Mouse (Mus musculus) embryonic facial prominence, embryonic 11.5 days (tissue): ENCODE measurements around the gene Ptpn4. TPM values are rescaled to one million over a fixed set of nuclear protein-coding genes. Genes with fewer than 3 reads are reported as not detected.

Experiments
- ATAC-seq: fragments of 200-750 bp; cut with Nextera tagmentation; replicated peaks from 2 replicates; pipeline ENCODE4 v1.8.0; 2017; ENCODE audit warnings: low read depth; ENCODE audit not compliant: insufficient number of reproducible peaks, low FRiP score, low TSS enrichment
- DNase-seq: peaks from one replicate; pipeline ENCODE4 v3.0.0-alpha.2; 2015; ENCODE audit warnings: low spot score
- H3K27ac ChIP-seq: fragments of 300-500 bp; sonication (generic); replicated peaks from 2 replicates; pipeline ENCODE4 v1.5.1; 2014; ENCODE audit warnings: mild to moderate bottlenecking, low read depth, low read length, control low read depth
- H3K27me3 ChIP-seq: fragments of 300-500 bp; sonication (generic); 2 replicates; pipeline ENCODE4 v1.6.1; 2014; ENCODE audit warnings: mild to moderate bottlenecking, low read length, moderate library complexity, mixed read lengths; ENCODE audit not compliant: control insufficient read depth, insufficient read depth
- H3K36me3 ChIP-seq: fragments of 300-500 bp; sonication (generic); replicated peaks from 2 replicates; pipeline ENCODE4 v1.6.1; 2014; ENCODE audit warnings: low read depth, mild to moderate bottlenecking, low read length, moderate library complexity, mixed read lengths; ENCODE audit not compliant: control insufficient read depth, insufficient read depth
- H3K4me1 ChIP-seq: fragments of 300-500 bp; sonication (generic); 2 replicates; pipeline ENCODE4 v1.6.1; 2014; ENCODE audit warnings: low read length, mixed read lengths; ENCODE audit not compliant: control insufficient read depth, insufficient read depth
- H3K4me2 ChIP-seq: fragments of 300-500 bp; sonication (generic); 2 replicates; pipeline ENCODE4 v1.6.1; 2014; ENCODE audit warnings: low read depth, mild to moderate bottlenecking, control low read depth, low read length, moderate library complexity
- H3K4me3 ChIP-seq: fragments of 300-500 bp; sonication (generic); 2 replicates; pipeline ENCODE4 v1.5.1; 2014; ENCODE audit warnings: low read depth, low read length, control low read depth
- H3K9ac ChIP-seq: fragments of 300-500 bp; sonication (generic); replicated peaks from 2 replicates; pipeline ENCODE4 v1.6.1; 2014; ENCODE audit warnings: mild to moderate bottlenecking, control low read depth, low read length
- H3K9me3 ChIP-seq: fragments of 300-500 bp; sonication (generic); replicated peaks from 2 replicates; pipeline ENCODE4 v1.6.1; 2016; ENCODE audit warnings: mild to moderate bottlenecking, low read length, inconsistent platforms, mixed read lengths; ENCODE audit not compliant: control insufficient read depth
- WGBS: fragments of 180-500 bp; shearing (Covaris S2); extraction: QIAGEN DNeasy Blood & Tissue Kit; methylation state at CpG from one replicate; pipeline ENCODE4 v1.1.7; 2014; 5-methylcytosine and 5-hydroxymethylcytosine counted together
- polyA plus RNA-seq: library from polyadenylated mRNA; unstranded; fragments of >200 nt; fragmentation: Nextera tagmentation; extraction: Ambion mirVana; gene quantifications from 2 replicates; pipeline ENCODE4 v1.2.1, GENCODE M21; 2014

Gene Ptpn4
- polyA plus RNA-seq, 1 experiment from 2014 or later = 11.8 TPM

- Histone ChIP-seq H3K4me2 (no peak overlapping the region), H3K9me3 (no peaks in the 10 kb centered on the region), H3K27ac (no peak overlapping the region), H3K36me3 (no peaks in the 10 kb centered on the region), H3K9ac (no peak overlapping the region), H3K4me3 (no peak overlapping the region), H3K4me1 (no peaks in the 10 kb centered on the region), H3K27me3 (no peaks in the 10 kb centered on the region)
- no peak for ATAC-seq
- DNase-seq = no peak
- WGBS = 70% methylated on average over 7 of the region's 7 CpGs
These were observed 26.3 kb upstream of the Ptpn4 start for GRCm38 (mm10) chr1:119863507-119864296.

GRCm38 (mm10) chr1:119859566-119859965 lies 22.2 kb upstream of the Ptpn4 start:
- Histone ChIP-seq H3K4me2 (no peak overlapping the region), H3K9me3 (no peaks in the 10 kb centered on the region), H3K4me1 (no peaks in the 10 kb centered on the region), H3K27ac (no peak overlapping the region), H3K9ac (no peak overlapping the region), H3K36me3 (no peaks in the 10 kb centered on the region), H3K27me3 (no peaks in the 10 kb centered on the region), H3K4me3 (no peak overlapping the region)
- 84% methylated on average over 5 of the region's 5 CpGs for WGBS
- DNase-seq = no peak
- no peak for ATAC-seq

- Histone ChIP-seq H3K36me3 (no peaks in the 10 kb centered on the region), H3K27ac (no peak overlapping the region), H3K27me3 (no peaks in the 10 kb centered on the region), H3K4me3 (no peak overlapping the region), H3K4me1 (no peaks in the 10 kb centered on the region), H3K4me2 (no peak overlapping the region), H3K9me3 (no peaks in the 10 kb centered on the region), H3K9ac (no peak overlapping the region)
- 91% methylated on average over 5 of the region's 5 CpGs for WGBS
- ATAC-seq = no peak
- no peak for DNase-seq
These were observed 15.6 kb upstream of the Ptpn4 start for GRCm38 (mm10) chr1:119852980-119853379.

GRCm38 (mm10) chr1:119852339-119852738 lies 14.9 kb upstream of the Ptpn4 start:
- DNase-seq = no peak

GRCm38 (mm10) chr1:119849146-119849935 lies 11.9 kb upstream of the Ptpn4 start:
- Histone ChIP-seq H3K27me3 (no peaks in the 10 kb centered on the region), H3K9me3 (no peaks in the 10 kb centered on the region), H3K27ac (no peak overlapping the region), H3K4me3 (no peak overlapping the region), H3K4me2 (no peak overlapping the region), H3K4me1 (no peaks in the 10 kb centered on the region), H3K36me3 (no peaks in the 10 kb centered on the region), H3K9ac (no peak overlapping the region)
- ATAC-seq (no peak), DNase-seq (no peak)
- WGBS = 92% methylated on average over 12 of the region's 12 CpGs

More at GRCm38 (mm10) chr1:119852339-119852738, 14.9 kb upstream of the Ptpn4 start:
- ATAC-seq = no peak
- no peak overlapping the region for H3K4me2 ChIP-seq
- no peak overlapping the region for H3K27ac ChIP-seq
- no peaks in the 10 kb centered on the region for H3K9me3 ChIP-seq
- H3K27me3 ChIP-seq = no peaks in the 10 kb centered on the region
- H3K4me1 ChIP-seq = no peaks in the 10 kb centered on the region
- no peak overlapping the region for H3K4me3 ChIP-seq
- no peak overlapping the region for H3K9ac ChIP-seq
- WGBS = 81% methylated on average over 4 of the region's 4 CpGs
- no peaks in the 10 kb centered on the region for H3K36me3 ChIP-seq

GRCm38 (mm10) chr1:119845321-119845720 lies 7.9 kb upstream of the Ptpn4 start:
- 72% methylated on average over 4 of the region's 4 CpGs for WGBS
- no peak overlapping the region for H3K27ac ChIP-seq
- H3K27me3 ChIP-seq = no peaks in the 10 kb centered on the region
- H3K9me3 ChIP-seq = no peaks in the 10 kb centered on the region
- H3K4me1 ChIP-seq = no peaks in the 10 kb centered on the region
- no peak overlapping the region for H3K9ac ChIP-seq
- H3K4me2 ChIP-seq = no peak overlapping the region
- no peak overlapping the region for H3K4me3 ChIP-seq
- ATAC-seq (no peak), DNase-seq (no peak)
- H3K36me3 ChIP-seq = no peaks in the 10 kb centered on the region

GRCm38 (mm10) chr1:119843121-119843520 lies 5.7 kb upstream of the Ptpn4 start:
- no peaks in the 10 kb centered on the region for H3K4me1 ChIP-seq
- no peak overlapping the region for H3K4me3 ChIP-seq
- H3K36me3 ChIP-seq = no peaks in the 10 kb centered on the region
- no peak overlapping the region for H3K9ac ChIP-seq
- no peak overlapping the region for H3K4me2 ChIP-seq
- H3K27me3 ChIP-seq = no peaks in the 10 kb centered on the region
- H3K27ac ChIP-seq = no peak overlapping the region
- no peaks in the 10 kb centered on the region for H3K9me3 ChIP-seq
- ATAC-seq (no peak), DNase-seq (no peak)
- WGBS = 87% methylated on average over 3 of the region's 3 CpGs

- H3K4me1 ChIP-seq = no peaks in the 10 kb centered on the region
- H3K4me2 ChIP-seq = no peak overlapping the region
- DNase-seq (no peak), ATAC-seq (no peak)
- H3K27me3 ChIP-seq = no peaks in the 10 kb centered on the region
- H3K27ac ChIP-seq = no peak overlapping the region
- no peak overlapping the region for H3K9ac ChIP-seq
- H3K36me3 ChIP-seq = no peaks in the 10 kb centered on the region
- no peaks in the 10 kb centered on the region for H3K9me3 ChIP-seq
- 45% methylated on average over 3 of the region's 3 CpGs for WGBS
- H3K4me3 ChIP-seq = no peak overlapping the region
These were observed 828 bp upstream of the Ptpn4 start for GRCm38 (mm10) chr1:119838241-119838640.
